8 mouse cellular contexts compared by ENCODE assay signal in the genomic region with DNA sequence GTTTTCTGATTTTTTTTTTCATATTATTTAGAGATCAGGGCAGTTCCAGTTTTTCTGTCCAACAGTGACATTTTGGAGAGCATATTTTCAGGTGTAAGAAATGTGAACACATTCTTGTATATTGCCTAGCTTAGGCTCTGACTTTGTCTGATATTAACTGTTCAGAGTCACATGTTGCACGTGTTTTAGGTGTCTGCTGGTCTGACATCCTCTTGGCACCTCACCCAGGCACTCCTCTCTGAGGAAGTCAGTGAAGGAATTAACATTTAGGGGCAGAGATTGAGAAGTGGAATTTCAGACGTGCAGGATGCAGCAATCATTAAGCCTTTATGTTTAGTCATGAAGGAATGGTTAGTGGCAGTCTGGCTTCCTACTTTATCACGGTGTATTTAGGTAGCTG. TPM values are rescaled to one million over a fixed set of nuclear protein-coding genes. Genes with fewer than 3 reads are reported as not detected.
DNase-seq lines count a peak whose midpoint lies in the region; ATAC-seq lines count a peak whose summit lies in the region.

No protein-coding gene starts in this region.

- no peak overlapping the region for H3K27ac ChIP-seq in forebrain, embryonic 10.5 days
- H3K27ac ChIP-seq in limb, embryonic 10.5 days = no peak overlapping the region
- no peak overlapping the region for H3K27ac ChIP-seq in stomach, embryonic 14.5 days (ENCODE audit: low read length)

- ATAC-seq in megakaryocyte, adult 5-6 weeks (ENCODE audit: poor library complexity, severe bottlenecking) = no peak
- ATAC-seq in stomach, embryonic 14.5 days (ENCODE audit: insufficient number of reproducible peaks, insufficient read depth, low FRiP score, low read depth) = no peak

- no peak for DNase-seq in forebrain, embryonic 10.5 days (ENCODE audit: extremely low spot score, low spot score)
- DNase-seq in limb, embryonic 10.5 days (ENCODE audit: low spot score) = no peak
- no peak for DNase-seq in T-cell, adult 2 months (ENCODE audit: low spot score)
- no peak for DNase-seq in right cerebral cortex, postnatal 14 days
- no peak for DNase-seq in thymus, postnatal 10 days (ENCODE audit: low spot score in 2 of 2)

- no peaks in the 10 kb centered on the region for H3K27me3 ChIP-seq in megakaryocyte, embryonic 14.5 days (replicated peaks)
- H3K27me3 ChIP-seq in forebrain, embryonic 10.5 days (ENCODE audit: poor library complexity, severe bottlenecking) = no peaks in the 10 kb centered on the region
- H3K27me3 ChIP-seq in limb, embryonic 10.5 days (ENCODE audit: low read depth, poor library complexity, severe bottlenecking) = no peaks in the 10 kb centered on the region
- H3K27me3 ChIP-seq in stomach, embryonic 14.5 days (ENCODE audit: control insufficient read depth, insufficient read depth, low read length) = no peaks in the 10 kb centered on the region

- no peaks in the 10 kb centered on the region for H3K9me3 ChIP-seq in megakaryocyte, embryonic 14.5 days
- H3K9me3 ChIP-seq in forebrain, embryonic 10.5 days = no peaks in the 10 kb centered on the region
- H3K9me3 ChIP-seq in limb, embryonic 10.5 days (replicated peaks) = no peaks in the 10 kb centered on the region
- H3K9me3 ChIP-seq in stomach, embryonic 14.5 days (ENCODE audit: control insufficient read depth, low read depth, low read length) = no peaks in the 10 kb centered on the region

- H3K4me2 ChIP-seq in stomach, embryonic 14.5 days (replicated peaks; ENCODE audit: low read depth, low read length) = peak overlapping the region; percentile 26; the same call in 1 of the 2 replicates

- H3K4me3 ChIP-seq in megakaryocyte, embryonic 14.5 days (replicated peaks) = peak overlapping the region; percentile 99
- H3K4me3 ChIP-seq in forebrain, embryonic 10.5 days = peak overlapping the region; percentile 83
- peak overlapping the region; percentile 93 for H3K4me3 ChIP-seq in limb, embryonic 10.5 days
- H3K4me3 ChIP-seq in stomach, embryonic 14.5 days (ENCODE audit: low read depth, low read length) = peak overlapping the region; percentile 86; the same call in 1 of the 2 replicates

- H3K4me1 ChIP-seq in megakaryocyte, embryonic 14.5 days = peaks cover 39% of the 10 kb centered on the region
- peaks cover 9% of the 10 kb centered on the region for H3K4me1 ChIP-seq in forebrain, embryonic 10.5 days
- H3K4me1 ChIP-seq in limb, embryonic 10.5 days = peaks cover 10% of the 10 kb centered on the region
- peaks cover 3% of the 10 kb centered on the region; the same call in 1 of the 2 replicates for H3K4me1 ChIP-seq in stomach, embryonic 14.5 days (ENCODE audit: control insufficient read depth, insufficient read depth, low read length)

- H3K36me3 ChIP-seq in megakaryocyte, embryonic 14.5 days (replicated peaks; ENCODE audit: low read length) = peaks cover 24% of the 10 kb centered on the region
- H3K36me3 ChIP-seq in forebrain, embryonic 10.5 days (replicated peaks) = peaks cover 42% of the 10 kb centered on the region
- H3K36me3 ChIP-seq in limb, embryonic 10.5 days = peaks cover 35% of the 10 kb centered on the region
- peaks cover 16% of the 10 kb centered on the region for H3K36me3 ChIP-seq in stomach, embryonic 14.5 days (ENCODE audit: control insufficient read depth, insufficient read depth, low read length)

- no peak overlapping the region for H3K9ac ChIP-seq in stomach, embryonic 14.5 days (replicated peaks; ENCODE audit: low read depth, low read length)

- 78% methylated on average over 3 of the region's 3 CpGs for WGBS in forebrain, embryonic 10.5 days
- WGBS in limb, embryonic 10.5 days = 77% methylated on average over 3 of the region's 3 CpGs
- 43% methylated on average over 3 of the region's 3 CpGs for WGBS in stomach, embryonic 14.5 days

RNA-seq across cellular contexts. Expression of gene Nup35, which starts 22.8 kb away (rescaled TPM):
- 1.1 TPM in 1 of 2 replicates, not detected in the other for polyA plus RNA-seq in megakaryocyte, embryonic 14.5 days (2012; ENCODE audit: insufficient read depth, low replicate concordance)
- 22.4 and 32.9 TPM in 2 replicates for total RNA-seq in megakaryocyte, adult 5-6 weeks (2015)
- total RNA-seq in megakaryocyte, adult 5-6 weeks (2017) = 23.7 and 31.8 TPM in 2 replicates
- 68.4 and 69.2 TPM in 2 replicates for polyA plus RNA-seq in forebrain, embryonic 10.5 days (2016; fragmentation: Nextera tagmentation; extraction: Ambion mirVana)
- 67.2 and 71.2 TPM in 2 replicates for polyA plus RNA-seq in limb, embryonic 10.5 days (2016; fragmentation: Nextera tagmentation; extraction: Ambion mirVana)
- polyA plus RNA-seq in stomach, embryonic 14.5 days (2014; fragmentation: Nextera tagmentation; extraction: Ambion mirVana) = 42.7 and 48.7 TPM in 2 replicates

RNA-seq across cellular contexts. Expression of gene Dusp19, which starts 23.0 kb away (rescaled TPM):
- 0.09 TPM in 1 of 2 replicates, not detected in the other for polyA plus RNA-seq in megakaryocyte, embryonic 14.5 days (2012; ENCODE audit: insufficient read depth, low replicate concordance)
- total RNA-seq in megakaryocyte, adult 5-6 weeks (2015) = 4.6 and 4.7 TPM in 2 replicates
- total RNA-seq in megakaryocyte, adult 5-6 weeks (2017) = 1.8 and 3.1 TPM in 2 replicates
- polyA plus RNA-seq in forebrain, embryonic 10.5 days (2016; fragmentation: Nextera tagmentation; extraction: Ambion mirVana) = 15.0 and 15.5 TPM in 2 replicates
- 13.2 and 14.1 TPM in 2 replicates for polyA plus RNA-seq in limb, embryonic 10.5 days (2016; fragmentation: Nextera tagmentation; extraction: Ambion mirVana)
- 18.3 and 19.1 TPM in 2 replicates for polyA plus RNA-seq in stomach, embryonic 14.5 days (2014; fragmentation: Nextera tagmentation; extraction: Ambion mirVana)

RNA-seq across cellular contexts. Expression of gene Nckap1, which starts 58.7 kb away (rescaled TPM):
- polyA plus RNA-seq in megakaryocyte, embryonic 14.5 days (2012; ENCODE audit: insufficient read depth, low replicate concordance) = 2.6 and 5.0 TPM in 2 replicates
- 0.40 and 0.73 TPM in 2 replicates for total RNA-seq in megakaryocyte, adult 5-6 weeks (2015)
- total RNA-seq in megakaryocyte, adult 5-6 weeks (2017) = 0.81 TPM in 2 replicates
- polyA plus RNA-seq in forebrain, embryonic 10.5 days (2016; fragmentation: Nextera tagmentation; extraction: Ambion mirVana) = 55.1 and 60.6 TPM in 2 replicates
- 66.5 and 73.3 TPM in 2 replicates for polyA plus RNA-seq in limb, embryonic 10.5 days (2016; fragmentation: Nextera tagmentation; extraction: Ambion mirVana)
- 58.3 and 70.8 TPM in 2 replicates for polyA plus RNA-seq in stomach, embryonic 14.5 days (2014; fragmentation: Nextera tagmentation; extraction: Ambion mirVana)

Comparison
In these comparisons a context has a peak if more than half of its experiments do, and no peak if none do; other contexts are left out.
1. RNA of gene Nup35, which starts 22.8 kb away (polyA plus RNA-seq): 68.4 to 69.2 TPM in forebrain, embryonic 10.5 days, 67.2 to 71.2 TPM in limb, embryonic 10.5 days and 42.7 to 48.7 TPM in stomach, embryonic 14.5 days; 1.1 TPM in megakaryocyte, embryonic 14.5 days; every median in the first group is over 10 times any median in the second.
2. RNA of gene Dusp19, which starts 23.0 kb away (polyA plus RNA-seq): 18.3 to 19.1 TPM in stomach, embryonic 14.5 days, 15.0 to 15.5 TPM in forebrain, embryonic 10.5 days and 13.2 to 14.1 TPM in limb, embryonic 10.5 days; 0.09 TPM in megakaryocyte, embryonic 14.5 days; every median in the first group is over 10 times any median in the second.
3. Peak in every context shown above with its lines, with median percentiles within 50 percentile points of each other: H3K4me3 ChIP-seq.